Mouse (Mus musculus) mesoderm, embryonic 11.5 days (tissue): Measurements from ENCODE around the gene Chrng.

Experiments used
- DNase-seq: peaks from one replicate; pipeline ENCODE4 v3.0.0-alpha.2; 2012; ENCODE audit warnings: low read depth, low spot score

Gene Chrng

DNA sequence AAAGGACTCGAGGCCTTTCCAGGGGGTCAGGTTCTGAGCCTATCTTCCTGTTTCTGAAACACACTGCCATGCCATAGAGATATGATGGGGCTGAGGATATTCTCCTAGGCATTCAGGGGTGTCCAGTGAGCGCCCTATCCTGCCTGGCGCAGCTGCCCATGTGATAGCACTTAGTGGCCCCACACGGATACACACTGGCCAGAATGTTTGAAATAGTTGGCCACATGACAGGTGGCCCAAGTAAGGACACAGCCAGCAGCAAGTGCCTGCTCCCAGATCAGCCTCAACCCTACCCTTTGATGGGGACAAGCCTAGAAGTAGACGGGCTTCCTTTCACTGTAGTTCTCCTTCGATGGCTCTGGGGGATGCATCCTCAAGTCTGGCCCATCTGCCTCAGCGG is at the start of gene Chrng:
Gene Chrng, plus strand, starts transcription at position 193 of the 400 bp plus-strand sequence.
- DNase-seq: no peak

DNA sequence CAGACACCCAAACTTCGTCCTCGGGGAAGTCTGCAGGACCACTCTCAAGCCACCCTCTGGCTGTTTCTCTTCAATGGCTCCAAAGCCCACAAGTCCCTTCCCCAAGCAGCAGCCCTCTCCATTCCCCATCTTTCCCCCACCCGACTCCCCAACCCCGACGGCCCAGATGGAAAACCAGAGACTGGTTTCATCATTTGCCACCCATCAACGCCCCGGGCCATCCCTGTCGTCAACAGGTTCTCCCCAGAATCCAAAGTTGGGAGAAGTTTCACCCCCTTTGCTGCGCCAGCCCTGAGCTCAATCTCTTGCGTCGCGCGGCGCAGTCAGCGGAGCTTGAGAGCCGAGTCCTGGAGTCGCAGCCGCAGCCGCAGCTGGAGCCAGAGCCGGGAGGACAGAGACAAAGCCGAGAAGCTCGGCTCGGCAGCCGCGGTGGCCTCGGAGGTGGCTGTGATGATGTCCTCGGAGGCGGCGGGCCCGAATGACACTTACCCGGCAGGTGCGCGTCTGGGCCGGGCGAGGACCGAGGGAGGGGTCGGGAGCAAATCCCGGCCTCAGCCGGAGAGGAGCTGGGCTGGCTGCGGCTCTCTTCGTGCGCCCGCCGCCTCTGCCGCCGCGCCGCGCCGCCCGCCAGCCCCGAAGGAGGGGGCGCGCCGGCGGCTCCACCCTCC is 48.8 kb upstream of the Chrng start:
- no peak for DNase-seq

DNA sequence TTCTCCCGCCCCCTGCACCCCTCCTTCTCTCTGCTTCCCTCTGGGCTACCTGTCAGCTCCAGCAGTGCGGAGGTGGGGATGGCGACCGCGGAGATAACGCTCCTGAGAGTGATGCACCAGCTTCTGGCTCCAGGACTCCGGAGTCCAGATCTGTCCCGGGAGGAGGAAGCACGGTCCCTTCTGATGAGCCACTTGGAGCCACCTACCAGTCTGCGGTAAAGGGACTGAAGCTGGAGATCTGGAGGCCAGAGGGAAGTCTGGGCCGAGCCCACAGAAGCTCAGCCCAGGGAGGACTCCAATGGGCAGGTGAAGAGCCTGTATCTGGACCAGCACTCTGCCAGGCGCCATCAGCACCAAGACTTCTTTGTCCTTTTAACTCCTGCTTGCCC is 48.3 kb upstream of the Chrng start, which contains the start of gene Ecel1:
Gene Ecel1, minus strand, starts transcription at position 323 of the 389 bp plus-strand sequence.
- DNase-seq: no peak

DNA sequence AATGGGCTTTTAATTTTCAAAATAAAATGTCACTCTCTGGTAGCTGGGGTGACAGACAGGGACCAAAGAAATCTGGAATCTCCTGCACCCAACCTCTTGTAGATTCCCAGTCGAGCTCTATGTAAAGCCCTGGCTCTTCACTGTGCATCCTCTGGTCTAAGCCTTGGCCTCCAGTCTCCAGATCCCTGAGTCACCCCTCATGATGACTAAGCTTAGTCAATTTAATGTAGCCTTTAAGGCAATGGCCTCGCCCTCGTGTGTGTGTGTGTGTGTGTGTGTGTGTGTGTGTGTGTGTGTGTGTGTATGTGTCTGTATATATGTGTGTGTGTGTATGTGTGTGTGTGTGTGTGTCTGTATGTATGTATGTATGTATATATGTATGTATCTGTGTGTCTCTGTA is 45.1 kb upstream of the Chrng start:
- DNase-seq: no peak

DNA sequence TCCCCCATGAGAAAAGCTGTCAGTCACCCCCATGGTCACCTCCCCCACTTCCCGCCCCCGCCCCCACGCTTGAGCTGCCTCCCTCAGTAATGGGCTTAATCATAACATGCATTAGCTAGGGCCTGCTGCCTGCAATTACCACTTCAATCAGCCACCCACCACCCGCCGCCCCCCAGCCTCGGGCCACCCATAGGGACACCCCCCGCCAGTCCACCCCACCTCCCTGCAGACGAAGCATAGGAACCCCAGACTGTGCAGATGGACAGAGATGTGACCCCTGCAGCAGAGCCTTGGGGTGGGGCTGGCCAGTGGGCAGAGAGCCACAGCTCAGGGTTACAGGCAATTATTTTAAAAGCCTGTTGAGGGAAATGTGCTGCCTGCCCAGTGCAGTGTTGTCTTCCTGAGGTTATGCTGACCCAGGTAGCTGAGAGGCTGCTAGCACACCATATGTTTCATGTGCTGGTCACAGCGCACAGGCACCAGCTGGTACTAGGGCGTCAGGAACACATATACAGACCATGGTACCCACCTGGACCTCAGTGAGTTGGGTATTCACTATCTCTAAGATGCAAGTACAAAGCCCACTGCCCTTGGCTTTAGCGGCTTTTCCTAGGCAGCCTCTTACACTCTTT is 40.2 kb upstream of the Chrng start:
- no peak for DNase-seq

DNA sequence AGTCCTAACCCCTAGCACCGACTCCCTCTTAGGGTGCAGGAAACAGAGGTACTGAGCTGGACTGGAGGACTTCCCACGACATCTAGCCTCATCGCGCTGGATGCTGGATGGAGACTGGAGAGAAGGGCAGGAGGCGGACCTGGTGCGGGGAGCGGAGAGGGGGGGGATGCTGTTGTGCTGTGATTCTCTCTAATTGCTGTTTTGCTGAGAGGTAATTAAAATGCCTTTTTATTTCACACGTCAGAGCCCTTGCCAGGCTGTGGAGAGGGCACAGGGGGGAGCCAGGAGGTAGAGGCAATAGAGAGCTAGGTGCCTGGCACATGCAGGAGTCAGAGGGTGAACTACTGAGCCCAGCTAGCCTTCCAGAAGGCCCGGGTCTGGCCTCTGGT is 39.7 kb upstream of the Chrng start:
- DNase-seq: no peak

DNA sequence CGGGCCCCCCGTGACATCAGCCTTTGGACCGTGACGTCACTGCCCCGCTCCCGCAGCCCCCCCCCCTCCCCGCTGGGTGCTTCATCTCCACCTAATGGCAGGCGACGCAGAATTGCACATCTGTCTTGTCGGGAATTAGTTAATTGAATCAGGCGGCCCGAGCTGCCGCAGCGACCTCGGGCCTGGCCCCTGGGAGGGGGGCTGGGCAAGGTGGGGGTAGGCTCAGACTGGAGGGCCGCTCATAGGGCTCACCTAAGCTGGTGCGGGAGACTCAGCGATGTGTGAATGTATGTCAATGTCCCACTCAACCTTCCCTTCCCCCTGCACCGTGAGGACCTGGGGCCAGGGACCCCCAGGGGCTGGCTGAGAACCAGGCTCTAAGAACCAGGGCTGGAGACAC is 34.0 kb upstream of the Chrng start:
- DNase-seq: no peak

DNA sequence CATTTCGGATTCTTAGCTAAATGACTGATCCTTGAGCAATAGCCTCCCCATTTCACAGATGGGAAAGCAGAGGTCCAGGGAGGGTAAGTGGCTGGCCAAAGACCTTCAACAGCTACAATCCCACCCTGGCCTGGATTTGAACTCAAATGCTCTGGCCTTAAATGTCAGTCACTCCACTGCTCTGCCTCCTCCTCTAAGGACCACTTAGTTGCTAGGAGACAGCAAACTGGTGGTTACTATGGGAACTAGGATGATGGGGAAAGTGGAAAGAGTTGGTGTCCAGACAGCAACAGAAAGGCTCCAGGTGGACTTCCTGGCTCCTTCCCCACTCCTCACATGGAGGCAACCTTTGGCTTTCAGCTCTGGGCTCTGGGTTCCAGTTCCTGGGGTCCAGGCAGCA is 33.1 kb upstream of the Chrng start:
- DNase-seq: no peak

DNA sequence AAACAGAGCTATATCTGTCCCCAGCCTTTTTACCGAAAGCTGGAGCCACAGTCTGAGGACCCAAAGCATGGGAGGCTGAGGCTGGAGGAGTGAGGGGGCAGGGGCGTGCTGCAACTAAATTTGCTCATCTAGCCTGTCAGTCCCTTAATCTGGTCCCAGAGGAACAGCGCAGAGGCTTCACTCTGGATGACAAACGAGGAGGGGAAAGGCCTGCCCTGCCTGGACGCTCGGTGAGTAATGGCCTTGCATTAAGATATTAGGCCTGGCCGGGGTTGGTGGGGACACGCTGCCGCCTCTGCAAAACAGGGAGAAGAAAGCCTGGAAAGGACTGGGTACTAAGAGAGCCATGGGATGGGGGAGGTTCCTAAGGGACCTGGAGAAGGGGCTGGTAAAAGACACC is 32.1 kb upstream of the Chrng start:
- DNase-seq: no peak

DNA sequence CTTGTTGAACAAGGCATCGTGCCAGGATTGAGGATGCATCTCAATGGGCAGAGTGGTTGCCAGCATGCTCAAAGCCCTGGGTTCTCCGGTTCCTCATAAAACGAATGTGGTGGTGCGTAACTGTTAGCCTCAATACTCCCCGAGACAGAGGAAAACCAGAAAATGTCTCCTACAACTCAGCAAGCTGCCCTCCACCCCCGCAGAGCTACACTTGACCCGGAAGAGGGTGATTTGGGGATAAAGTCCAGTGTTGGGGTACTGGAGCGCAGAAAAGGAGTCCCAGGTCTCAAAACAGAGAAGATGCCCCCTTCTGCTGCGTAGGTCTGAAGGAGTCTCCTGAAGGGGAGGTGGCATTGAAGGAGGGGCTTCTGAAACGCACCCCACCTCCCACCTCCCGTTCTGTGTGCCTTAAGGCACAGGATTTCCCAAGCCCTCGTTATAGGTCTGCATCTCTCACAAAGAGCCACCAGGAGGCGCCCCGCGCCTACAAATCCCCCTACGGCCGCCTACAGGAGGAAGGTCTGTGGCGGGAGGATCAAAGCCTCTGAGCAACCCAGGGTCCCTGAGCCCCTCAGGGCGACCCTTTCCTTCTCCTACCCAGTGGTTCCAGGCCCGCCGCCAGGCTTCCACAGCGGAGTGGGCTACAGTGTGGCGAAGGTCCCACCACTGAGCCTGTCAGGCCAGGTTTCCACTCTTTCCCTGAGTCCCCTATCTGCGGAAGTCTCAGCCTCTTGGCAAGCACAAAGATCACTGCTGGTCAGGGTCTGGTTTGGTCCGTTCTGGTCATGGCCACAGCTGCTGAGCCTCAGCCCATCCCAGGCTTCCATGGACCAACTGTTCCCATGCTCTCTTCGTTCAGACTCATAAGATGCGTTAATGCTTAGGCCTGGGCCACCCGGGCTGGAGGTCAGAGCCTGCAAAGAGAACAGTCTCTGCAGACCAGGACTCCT is 30.2 kb upstream of the Chrng start:
- DNase-seq: peak; percentile 88

DNA sequence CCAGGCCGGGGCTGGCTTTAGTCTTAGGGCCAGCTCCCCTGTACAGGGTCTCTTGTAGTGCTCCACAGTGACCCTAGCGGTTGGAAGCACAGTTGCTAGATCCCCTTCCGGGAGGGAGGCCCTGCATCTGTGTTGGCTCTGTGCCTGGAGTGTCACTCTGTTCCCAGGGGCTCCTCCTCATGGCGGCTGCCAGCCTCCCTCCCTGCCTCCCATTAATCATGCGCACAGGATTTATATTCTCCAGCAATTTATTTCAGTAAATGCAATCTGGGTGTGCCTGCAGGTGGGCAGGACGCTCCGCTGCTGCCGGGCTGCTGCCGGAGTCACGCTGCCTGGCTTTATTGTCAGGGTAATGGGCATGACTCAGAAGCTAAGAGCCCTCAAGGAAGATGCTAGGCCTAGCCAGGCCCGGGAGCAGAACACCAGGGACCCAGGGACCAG is 28.6 kb upstream of the Chrng start:
- DNase-seq: peak; percentile 73

DNA sequence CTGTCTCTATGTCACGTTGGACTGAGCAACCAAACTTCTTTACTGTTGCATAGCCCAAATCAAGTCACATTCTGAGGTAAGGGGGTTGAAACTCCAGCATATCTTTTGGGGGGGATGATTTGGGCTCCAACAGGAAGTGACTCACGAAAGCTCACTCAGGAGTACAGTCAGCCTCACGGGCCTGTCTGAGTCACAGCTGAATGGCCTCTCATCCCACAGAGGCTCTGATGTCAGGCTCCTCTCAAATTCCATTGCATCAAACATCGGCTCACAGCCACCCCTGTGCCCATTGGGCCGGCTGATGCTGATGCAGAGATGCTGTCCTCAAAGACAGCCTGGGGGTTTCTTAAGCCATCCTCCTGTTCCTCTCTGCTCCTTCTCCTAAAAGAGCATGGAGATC is 23.6 kb upstream of the Chrng start:
- DNase-seq: no peak

DNA sequence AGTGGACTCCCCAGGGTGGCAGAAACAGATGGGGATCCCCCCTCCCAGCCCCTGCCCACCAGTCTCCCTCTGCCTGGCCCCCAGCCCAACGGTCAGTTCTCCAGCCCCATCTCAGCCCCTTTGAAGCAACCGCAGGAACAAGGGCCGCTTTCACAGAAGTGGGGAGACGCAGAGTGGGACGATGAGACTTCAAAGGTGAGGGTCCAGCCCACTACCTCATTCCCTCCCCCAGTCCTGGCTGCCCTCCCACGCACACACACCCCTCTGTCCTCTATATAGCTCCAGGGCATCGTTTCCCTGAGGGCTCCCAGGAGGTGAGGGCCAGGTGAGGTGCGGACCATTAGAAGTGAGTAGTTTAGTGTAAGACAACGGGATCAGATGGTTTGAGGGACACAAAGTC is 21.4 kb upstream of the Chrng start, which contains the start of gene Prss56:
Gene Prss56, plus strand, starts transcription at position 301 of the 400 bp plus-strand sequence.
- DNase-seq: no peak

DNA sequence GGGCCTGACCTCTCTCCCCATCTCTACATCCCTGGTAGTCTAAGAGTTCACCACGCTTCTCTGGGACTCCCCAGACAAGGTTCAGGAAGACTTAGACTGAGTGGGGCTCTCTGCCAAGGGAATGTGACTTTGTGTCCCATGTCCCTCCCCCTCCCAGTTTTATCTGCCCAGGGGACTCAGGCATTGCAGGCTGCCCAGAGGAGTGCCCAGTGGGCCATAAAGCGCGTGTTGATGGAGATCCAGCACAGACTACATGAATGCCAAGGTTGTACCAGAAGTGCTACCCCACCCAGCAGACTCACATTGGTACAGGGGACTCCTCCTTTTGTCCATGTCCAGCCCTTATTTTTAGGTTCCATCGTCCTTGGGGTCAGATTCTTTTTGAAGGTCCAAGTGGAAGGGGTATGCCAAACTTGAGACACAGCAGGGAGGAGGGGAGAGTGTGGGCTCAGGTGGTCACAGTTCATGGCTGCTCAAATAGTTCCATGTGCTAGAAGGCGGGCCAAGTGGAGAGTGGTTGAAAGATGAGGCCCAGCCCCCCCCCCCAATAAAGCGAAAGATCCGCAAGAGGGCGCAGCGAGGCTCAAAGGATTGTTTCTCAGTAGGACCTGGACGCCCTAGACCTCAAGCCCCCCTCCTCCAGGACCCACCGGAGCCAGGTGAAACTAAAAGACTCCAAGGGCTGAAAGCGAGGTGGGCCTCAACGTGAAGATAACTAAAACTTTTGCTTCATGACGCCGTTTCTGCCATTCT is 20.3 kb upstream of the Chrng start:
- DNase-seq: no peak

DNA sequence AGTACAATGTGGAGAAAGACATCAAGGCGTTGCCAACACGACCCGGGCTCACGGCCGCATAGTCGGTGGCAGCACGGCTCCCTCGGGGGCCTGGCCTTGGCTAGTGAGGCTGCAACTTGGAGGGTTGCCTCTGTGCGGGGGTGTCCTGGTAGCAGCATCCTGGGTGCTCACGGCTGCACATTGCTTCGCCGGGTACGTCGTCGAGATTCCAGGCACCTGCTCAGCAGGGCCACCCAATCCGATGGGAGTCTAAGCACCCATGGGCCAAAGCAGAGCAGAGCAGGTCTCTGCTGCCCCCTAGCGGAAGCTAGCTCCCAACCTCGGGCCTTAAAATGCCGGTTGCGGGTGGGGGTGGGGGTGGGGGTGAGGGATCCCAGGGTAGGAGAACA is 19.7 kb upstream of the Chrng start:
- peak; percentile 76 for DNase-seq

DNA sequence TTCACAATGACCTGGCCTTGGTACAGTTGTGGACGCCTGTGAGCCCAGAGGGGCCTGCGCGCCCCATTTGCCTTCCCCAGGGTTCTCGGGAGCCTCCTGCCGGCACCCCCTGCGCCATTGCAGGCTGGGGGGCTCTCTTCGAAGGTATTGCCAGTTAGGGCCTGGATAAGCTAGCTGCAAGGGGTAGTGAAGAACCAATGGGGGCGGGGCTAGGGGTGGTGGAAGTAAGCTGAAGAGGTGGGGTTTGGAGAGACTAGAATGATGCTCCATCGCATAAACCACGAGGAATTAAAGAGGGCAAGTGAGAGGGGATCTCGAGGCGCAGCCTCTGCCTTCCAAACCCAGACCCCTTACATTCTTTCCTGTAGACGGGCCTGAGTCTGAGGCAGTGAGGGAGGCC is 18.9 kb upstream of the Chrng start:
- DNase-seq: no peak

DNA sequence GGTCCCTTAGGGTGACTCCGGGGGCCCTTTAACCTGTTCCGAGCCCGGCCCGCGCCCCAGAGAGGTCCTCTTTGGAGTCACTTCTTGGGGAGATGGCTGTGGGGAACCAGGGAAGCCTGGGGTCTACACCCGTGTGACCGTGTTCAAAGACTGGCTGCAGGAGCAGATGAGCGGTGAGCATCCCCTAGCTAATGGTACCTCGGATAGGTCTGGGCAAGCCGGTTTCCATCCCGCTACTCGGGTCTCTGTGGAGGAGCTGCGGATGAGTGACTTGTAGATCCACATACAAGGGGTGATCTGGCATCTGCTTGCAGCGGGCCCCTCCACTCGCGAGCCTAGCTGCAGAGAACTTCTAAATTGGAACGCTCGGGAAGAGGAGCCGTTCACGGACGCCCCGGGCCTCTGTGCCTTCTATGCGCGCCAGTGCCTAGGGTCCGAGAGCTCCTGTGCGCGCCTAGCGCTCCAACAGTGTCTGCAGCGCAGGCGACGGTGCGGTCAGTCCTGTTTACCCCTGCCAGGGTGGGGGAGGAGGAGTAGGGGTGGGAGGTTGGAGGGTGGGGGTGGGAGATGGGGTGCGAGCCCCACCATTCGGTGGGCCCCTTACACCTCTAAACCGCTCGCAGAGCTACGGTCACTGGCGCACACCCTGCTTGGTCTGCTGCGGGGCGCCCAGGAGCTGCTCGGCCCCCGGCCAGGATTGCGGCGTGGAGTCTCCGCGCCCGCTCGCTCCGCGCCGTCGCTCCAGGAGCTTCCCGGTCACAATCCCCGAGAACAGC is 18.0 kb upstream of the Chrng start:
- no peak for DNase-seq

DNA sequence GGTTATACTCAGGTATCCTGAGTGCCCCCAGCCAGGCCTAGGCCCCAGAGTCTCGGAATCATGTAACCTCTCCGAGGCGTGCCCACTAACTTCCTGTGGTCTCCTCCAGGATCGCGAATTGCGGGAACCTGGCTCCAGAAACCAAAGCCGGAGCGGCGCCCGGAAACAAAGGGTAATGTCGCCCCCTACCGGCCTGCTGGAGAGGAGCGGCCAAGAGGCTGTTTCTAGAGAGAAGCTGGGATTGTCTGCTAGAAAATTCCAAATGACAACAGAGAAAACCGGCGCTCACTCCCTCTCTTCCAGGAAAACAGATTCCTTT is 17.5 kb upstream of the Chrng start:
- peak; percentile 88 for DNase-seq

DNA sequence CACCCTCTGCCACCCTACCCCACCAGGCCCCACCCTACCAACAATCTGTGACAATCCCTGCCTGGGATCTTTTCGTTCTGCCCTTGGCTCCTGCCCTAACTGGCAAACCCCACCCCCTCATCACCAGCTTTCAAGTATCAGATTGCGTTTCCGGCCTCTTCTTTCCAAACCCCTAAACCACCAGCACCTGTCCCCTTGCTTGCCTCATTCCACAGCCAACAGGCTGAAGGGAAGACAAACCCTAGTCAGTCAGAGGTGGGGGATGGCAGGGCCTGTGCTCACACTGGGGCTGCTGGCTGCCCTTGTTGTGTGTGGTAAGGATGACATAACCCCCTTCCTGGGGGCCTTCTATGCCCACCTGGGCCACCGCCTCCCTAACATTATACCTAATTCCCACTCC is 14.0 kb upstream of the Chrng start, which contains the start of gene Chrnd:
Gene Chrnd, plus strand, starts transcription at position 179 of the 400 bp plus-strand sequence.
- DNase-seq: no peak

DNA sequence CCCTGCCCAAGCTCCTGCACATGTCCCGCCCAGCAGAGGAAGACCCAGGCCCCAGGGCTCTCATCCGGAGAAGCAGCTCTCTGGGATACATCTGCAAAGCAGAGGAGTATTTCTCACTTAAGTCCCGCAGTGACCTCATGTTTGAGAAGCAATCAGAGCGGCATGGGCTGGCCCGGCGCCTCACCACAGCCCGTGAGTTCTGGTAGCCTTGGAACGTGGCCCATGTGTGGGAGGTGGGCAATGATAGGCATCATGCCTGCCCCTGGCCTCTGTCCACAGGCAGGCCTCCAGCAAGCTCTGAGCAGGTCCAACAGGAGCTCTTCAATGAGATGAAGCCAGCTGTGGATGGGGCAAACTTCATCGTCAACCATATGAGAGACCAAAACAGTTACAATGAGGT is 7.2 kb upstream of the Chrng start:
- no peak for DNase-seq
